ENCODE assay signal across 12 mouse cellular contexts in the genomic region with DNA sequence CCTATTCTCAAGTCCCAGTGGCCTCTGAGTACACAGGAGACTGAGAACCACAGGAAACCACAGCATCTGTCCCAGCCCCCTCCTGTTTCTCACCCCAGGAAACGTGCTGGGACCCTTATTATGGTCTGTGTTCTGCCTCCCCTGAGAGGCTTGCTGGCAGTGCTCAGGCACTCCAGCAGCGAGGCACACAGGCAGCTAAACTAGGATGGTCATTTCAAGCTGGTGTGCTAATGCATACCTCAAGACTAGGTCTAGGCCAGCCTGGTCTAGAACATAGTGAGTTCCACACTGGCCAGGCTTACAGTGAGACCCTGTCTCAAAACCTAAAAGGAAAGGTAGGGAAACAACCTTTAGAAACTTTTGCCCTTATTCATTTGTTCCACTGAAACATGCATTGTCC. TPM values are rescaled to one million over a fixed set of nuclear protein-coding genes. Genes with fewer than 3 reads are reported as not detected.
DNase-seq lines count a peak whose midpoint lies in the region; ATAC-seq and TF ChIP-seq lines count a peak whose summit lies in the region.
"Had no signal": no experiment of that assay in that cellular context is flagged by ENCODE, and none has a peak within 500 bp of the region (broad histone marks: within the 10 kb centered on the region; RNA-seq: fewer than 3 reads in every experiment).

No protein-coding gene starts in this region.

- peaks cover 34% of the 10 kb centered on the region for H3K36me3 ChIP-seq in hindbrain, embryonic 13.5 days
- peaks cover 28% of the 10 kb centered on the region for H3K36me3 ChIP-seq in hindbrain, embryonic 10.5 days
- peaks cover 33% of the 10 kb centered on the region for H3K36me3 ChIP-seq in midbrain, embryonic 13.5 days
- peaks cover 23% of the 10 kb centered on the region for H3K36me3 ChIP-seq in midbrain, postnatal 0 days (ENCODE audit: insufficient read depth, low read length)
- H3K36me3 ChIP-seq in forebrain, embryonic 16.5 days (ENCODE audit: control insufficient read depth, insufficient read depth): peaks cover 15% of the 10 kb centered on the region; the same call in 1 of the 2 replicates
- peaks cover 20% of the 10 kb centered on the region for H3K36me3 ChIP-seq in neural tube, embryonic 15.5 days

- H3K27me3 ChIP-seq in hindbrain, embryonic 13.5 days: no peaks in the 10 kb centered on the region
- H3K27me3 ChIP-seq in hindbrain, embryonic 10.5 days (ENCODE audit: insufficient read depth, poor library complexity, severe bottlenecking): no peaks in the 10 kb centered on the region
- no peaks in the 10 kb centered on the region for H3K27me3 ChIP-seq in midbrain, embryonic 13.5 days
- H3K27me3 ChIP-seq in midbrain, postnatal 0 days (ENCODE audit: insufficient read depth, low read length): no peaks in the 10 kb centered on the region
- H3K27me3 ChIP-seq in forebrain, embryonic 16.5 days (replicated peaks; ENCODE audit: control insufficient read depth, insufficient read depth, low read length): no peaks in the 10 kb centered on the region
- H3K27me3 ChIP-seq in neural tube, embryonic 15.5 days (replicated peaks): no peaks in the 10 kb centered on the region

- H3K4me1 ChIP-seq in hindbrain, embryonic 13.5 days (replicated peaks): peaks cover 8% of the 10 kb centered on the region; the same call in 1 of the 2 replicates
- H3K4me1 ChIP-seq in hindbrain, embryonic 10.5 days (replicated peaks): peaks cover 12% of the 10 kb centered on the region
- peaks cover 11% of the 10 kb centered on the region for H3K4me1 ChIP-seq in midbrain, embryonic 13.5 days (replicated peaks)
- H3K4me1 ChIP-seq in midbrain, postnatal 0 days (ENCODE audit: insufficient read depth, low read length): no peaks in the 10 kb centered on the region
- no peaks in the 10 kb centered on the region for H3K4me1 ChIP-seq in forebrain, embryonic 16.5 days (replicated peaks; ENCODE audit: control insufficient read depth, insufficient read depth, low read length)
- peaks cover 5% of the 10 kb centered on the region; the same call in 1 of the 2 replicates for H3K4me1 ChIP-seq in neural tube, embryonic 15.5 days

- no peak for DNase-seq in hindbrain, embryonic 10.5 days (ENCODE audit: low spot score)
- DNase-seq in midbrain, postnatal 0 days (ENCODE audit: low spot score): no peak
- DNase-seq in embryo, embryonic 11 days: no peak
- DNase-seq: cerebellum, adult 11-12 months; thymus, adult 2 months had no signal

- peak overlapping the region; percentile 27; the same call in 1 of the 2 replicates for H3K27ac ChIP-seq in hindbrain, embryonic 13.5 days
- no peak overlapping the region for H3K27ac ChIP-seq in hindbrain, embryonic 10.5 days
- 0 out of 2 replicates have a peak overlapping the region, but pooled peaks have one; percentile 9 for H3K27ac ChIP-seq in midbrain, embryonic 13.5 days
- H3K27ac ChIP-seq in midbrain, postnatal 0 days (ENCODE audit: low read depth, low read length): no peak overlapping the region
- H3K27ac ChIP-seq in forebrain, embryonic 16.5 days (ENCODE audit: low read length): no peak overlapping the region
- H3K27ac ChIP-seq in neural tube, embryonic 15.5 days (replicated peaks): no peak overlapping the region
- H3K27ac ChIP-seq: heart, embryonic 10.5 days; left cerebral cortex, adult 2 months; macrophage had no signal

- H3K9me3 ChIP-seq in hindbrain, embryonic 13.5 days: no peaks in the 10 kb centered on the region
- no peaks in the 10 kb centered on the region for H3K9me3 ChIP-seq in hindbrain, embryonic 10.5 days
- no peaks in the 10 kb centered on the region for H3K9me3 ChIP-seq in midbrain, embryonic 13.5 days
- no peaks in the 10 kb centered on the region for H3K9me3 ChIP-seq in midbrain, postnatal 0 days (ENCODE audit: low read length)
- no peaks in the 10 kb centered on the region for H3K9me3 ChIP-seq in forebrain, embryonic 16.5 days (ENCODE audit: control insufficient read depth, low read length)
- H3K9me3 ChIP-seq in neural tube, embryonic 15.5 days (replicated peaks): no peaks in the 10 kb centered on the region
- H3K9me3 ChIP-seq: heart, embryonic 10.5 days had no signal

- ATAC-seq in hindbrain, embryonic 13.5 days (ENCODE audit: low FRiP score): peak; percentile 28; the same call in 1 of the 2 replicates
- peak; percentile 47; the same call in 1 of the 2 replicates for ATAC-seq in midbrain, embryonic 13.5 days
- no peak for ATAC-seq in midbrain, postnatal 0 days (ENCODE audit: low FRiP score)
- ATAC-seq in forebrain, embryonic 16.5 days: peak; percentile 50
- peak; percentile 56; the same call in 1 of the 2 replicates for ATAC-seq in neural tube, embryonic 15.5 days (ENCODE audit: low FRiP score)

- WGBS in hindbrain, embryonic 13.5 days: 16% methylated on average over 2 of the region's 2 CpGs
- 23% methylated on average over 2 of the region's 2 CpGs for WGBS in hindbrain, embryonic 10.5 days
- 15% methylated on average over 2 of the region's 2 CpGs for WGBS in midbrain, embryonic 13.5 days
- WGBS in midbrain, postnatal 0 days: 13% methylated on average over 2 of the region's 2 CpGs
- 16% methylated on average over 2 of the region's 2 CpGs for WGBS in forebrain, embryonic 16.5 days
- WGBS in neural tube, embryonic 15.5 days: 13% methylated on average over 2 of the region's 2 CpGs

- no peak for TF ChIP-seq CTCF in midbrain, postnatal 0 days (IDR thresholded peaks at IDR 0.05)

- H3K4me2 ChIP-seq in hindbrain, embryonic 13.5 days: no peak overlapping the region
- no peak overlapping the region for H3K4me2 ChIP-seq in midbrain, embryonic 13.5 days (replicated peaks)
- no peak overlapping the region for H3K4me2 ChIP-seq in midbrain, postnatal 0 days (ENCODE audit: low read depth, low read length, poor library complexity, severe bottlenecking)
- H3K4me2 ChIP-seq in forebrain, embryonic 16.5 days (ENCODE audit: low read length): no peak overlapping the region
- H3K4me2 ChIP-seq in neural tube, embryonic 15.5 days: no peak overlapping the region

- no peak overlapping the region for H3K4me3 ChIP-seq in hindbrain, embryonic 13.5 days
- no peak overlapping the region for H3K4me3 ChIP-seq in hindbrain, embryonic 10.5 days
- no peak overlapping the region for H3K4me3 ChIP-seq in midbrain, embryonic 13.5 days (replicated peaks)
- H3K4me3 ChIP-seq in midbrain, postnatal 0 days (ENCODE audit: low read depth, low read length): no peak overlapping the region
- H3K4me3 ChIP-seq in forebrain, embryonic 16.5 days (replicated peaks; ENCODE audit: low read length): no peak overlapping the region
- no peak overlapping the region for H3K4me3 ChIP-seq in neural tube, embryonic 15.5 days (replicated peaks)
- H3K4me3 ChIP-seq: heart, embryonic 10.5 days; left cerebral cortex, adult 2 months had no signal

- no peak overlapping the region for H3K9ac ChIP-seq in hindbrain, embryonic 13.5 days
- no peak overlapping the region for H3K9ac ChIP-seq in midbrain, embryonic 13.5 days (replicated peaks)
- no peak overlapping the region for H3K9ac ChIP-seq in midbrain, postnatal 0 days (replicated peaks; ENCODE audit: low read length, poor library complexity, severe bottlenecking)
- no peak overlapping the region for H3K9ac ChIP-seq in forebrain, embryonic 16.5 days (replicated peaks; ENCODE audit: low read depth, low read length)
- H3K9ac ChIP-seq in neural tube, embryonic 15.5 days (replicated peaks): no peak overlapping the region

RNA-seq across cellular contexts. Expression of gene Zfp467, which starts 25.0 kb away (rescaled TPM):
- polyA plus RNA-seq in hindbrain, embryonic 13.5 days (2015; fragmentation: Nextera tagmentation; extraction: Ambion mirVana): 22.0 and 22.5 TPM in 2 replicates
- 12.4 and 16.2 TPM in 2 replicates for polyA plus RNA-seq in hindbrain, embryonic 10.5 days (2016; fragmentation: Nextera tagmentation; extraction: Ambion mirVana)
- polyA plus RNA-seq in midbrain, embryonic 13.5 days (2015; fragmentation: Nextera tagmentation; extraction: Ambion mirVana): 23.6 and 24.3 TPM in 2 replicates
- total RNA-seq in midbrain, postnatal 0 days (2014; rRNA removed): 28.0 and 43.0 TPM in 2 replicates
- polyA plus RNA-seq in midbrain, postnatal 0 days (2015; fragmentation: Nextera tagmentation; extraction: Ambion mirVana): 41.7 and 44.6 TPM in 2 replicates
- polyA plus RNA-seq in forebrain, embryonic 16.5 days (2015; fragmentation: Nextera tagmentation; extraction: Ambion mirVana): 28.7 and 29.8 TPM in 2 replicates
- 27.6 and 33.6 TPM in 2 replicates for polyA plus RNA-seq in neural tube, embryonic 15.5 days (2015; fragmentation: Nextera tagmentation; extraction: Ambion mirVana)

RNA-seq across cellular contexts. Expression of gene Krba1, which starts 25.3 kb away (rescaled TPM):
- polyA plus RNA-seq in hindbrain, embryonic 13.5 days (2015; fragmentation: Nextera tagmentation; extraction: Ambion mirVana): 25.4 and 28.3 TPM in 2 replicates
- polyA plus RNA-seq in hindbrain, embryonic 10.5 days (2016; fragmentation: Nextera tagmentation; extraction: Ambion mirVana): 27.7 and 28.1 TPM in 2 replicates
- 28.7 and 29.0 TPM in 2 replicates for polyA plus RNA-seq in midbrain, embryonic 13.5 days (2015; fragmentation: Nextera tagmentation; extraction: Ambion mirVana)
- 44.0 and 44.8 TPM in 2 replicates for total RNA-seq in midbrain, postnatal 0 days (2014; rRNA removed)
- polyA plus RNA-seq in midbrain, postnatal 0 days (2015; fragmentation: Nextera tagmentation; extraction: Ambion mirVana): 20.8 and 20.9 TPM in 2 replicates
- polyA plus RNA-seq in forebrain, embryonic 16.5 days (2015; fragmentation: Nextera tagmentation; extraction: Ambion mirVana): 28.4 and 30.9 TPM in 2 replicates
- polyA plus RNA-seq in neural tube, embryonic 15.5 days (2015; fragmentation: Nextera tagmentation; extraction: Ambion mirVana): 23.5 and 25.0 TPM in 2 replicates

RNA-seq across cellular contexts. Expression of gene Sspo, which starts 27.4 kb away (rescaled TPM):
- polyA plus RNA-seq in hindbrain, embryonic 13.5 days (2015; fragmentation: Nextera tagmentation; extraction: Ambion mirVana): 0.14 and 0.25 TPM in 2 replicates
- polyA plus RNA-seq in hindbrain, embryonic 10.5 days (2016; fragmentation: Nextera tagmentation; extraction: Ambion mirVana): 0.50 and 0.64 TPM in 2 replicates
- polyA plus RNA-seq in midbrain, embryonic 13.5 days (2015; fragmentation: Nextera tagmentation; extraction: Ambion mirVana): 0.18 and 0.22 TPM in 2 replicates
- 4.6 and 7.3 TPM in 2 replicates for total RNA-seq in midbrain, postnatal 0 days (2014; rRNA removed)
- 0.67 and 1.2 TPM in 2 replicates for polyA plus RNA-seq in midbrain, postnatal 0 days (2015; fragmentation: Nextera tagmentation; extraction: Ambion mirVana)
- polyA plus RNA-seq in forebrain, embryonic 16.5 days (2015; fragmentation: Nextera tagmentation; extraction: Ambion mirVana): 0.16 and 0.19 TPM in 2 replicates
- polyA plus RNA-seq in neural tube, embryonic 15.5 days (2015; fragmentation: Nextera tagmentation; extraction: Ambion mirVana): 0.34 and 0.54 TPM in 2 replicates
- polyA plus RNA-seq: macrophage had no signal

Comparison
In these comparisons a context has a peak if more than half of its experiments do, and no peak if none do; other contexts are left out.
1. H3K27ac ChIP-seq: peak in hindbrain, embryonic 13.5 days (single experiment) and midbrain, embryonic 13.5 days (single experiment); none in hindbrain, embryonic 10.5 days (single experiment), midbrain, postnatal 0 days (single experiment), forebrain, embryonic 16.5 days (single experiment) and neural tube, embryonic 15.5 days (single experiment).